Mouse (Mus musculus): Measurements from ENCODE around the gene Csrp2. TPM values are rescaled to one million over a fixed set of nuclear protein-coding genes. Genes with fewer than 3 reads are reported as not detected.

Gene Csrp2
- polyA plus RNA-seq, 1 experiment, result 36.9 TPM

DNA sequence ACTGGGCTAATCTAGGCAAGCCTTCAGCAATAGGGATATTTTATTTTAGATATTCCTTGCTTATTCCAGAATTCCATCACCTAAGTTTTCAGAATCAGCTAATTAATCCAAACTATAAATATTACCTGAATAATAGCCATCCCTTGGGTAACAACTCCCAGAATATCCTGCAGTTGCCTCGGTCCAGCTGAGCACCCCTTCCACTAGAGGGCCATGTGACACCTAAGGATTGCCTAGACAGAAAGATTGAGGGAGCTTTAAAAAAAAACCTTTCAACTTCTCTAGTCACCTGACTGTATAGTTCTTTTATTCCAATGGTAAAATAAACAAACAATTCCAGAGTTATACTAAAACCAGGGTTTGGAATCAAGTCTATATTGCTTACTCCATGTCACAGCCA lies 42.6 kb downstream of the Csrp2 start:
- H3K27ac ChIP-seq (ENCODE audit: control insufficient read depth, insufficient read depth, low read depth, low read length, poor library complexity), result no peak overlapping the region
- WGBS, result 37% methylated on average over 1 of the region's 1 CpGs
- H3K4me1 ChIP-seq (ENCODE audit: control insufficient read depth, insufficient read depth, low read length), result no peaks in the 10 kb centered on the region
- no peak overlapping the region for H3K4me3 ChIP-seq (replicated peaks; ENCODE audit: control insufficient read depth, low read depth, low read length)
- TF ChIP-seq POLR2A (IDR thresholded peaks at IDR 0.05; ENCODE audit: borderline replicate concordance, control insufficient read depth, low read depth, low read length), result no peak
- peak; percentile 25; the same call in 1 of the 2 replicates for TF ChIP-seq CTCF (IDR thresholded peaks at IDR 0.05; ENCODE audit: control insufficient read depth, insufficient read depth, low read length)

GRCm38 (mm10) chr10:110971044-110971443 lies 51.5 kb downstream of the Csrp2 start:
- no peak overlapping the region for H3K4me3 ChIP-seq (replicated peaks; ENCODE audit: control insufficient read depth, low read depth, low read length)
- 86% methylated on average over 3 of the region's 3 CpGs for WGBS
- TF ChIP-seq CTCF (IDR thresholded peaks at IDR 0.05; ENCODE audit: control insufficient read depth, insufficient read depth, low read length) (no peak), POLR2A (IDR thresholded peaks at IDR 0.05; ENCODE audit: borderline replicate concordance, control insufficient read depth, low read depth, low read length) (no peak)
- no peak overlapping the region for H3K27ac ChIP-seq (ENCODE audit: control insufficient read depth, insufficient read depth, low read depth, low read length, poor library complexity)
- no peaks in the 10 kb centered on the region for H3K4me1 ChIP-seq (ENCODE audit: control insufficient read depth, insufficient read depth, low read length)

DNA sequence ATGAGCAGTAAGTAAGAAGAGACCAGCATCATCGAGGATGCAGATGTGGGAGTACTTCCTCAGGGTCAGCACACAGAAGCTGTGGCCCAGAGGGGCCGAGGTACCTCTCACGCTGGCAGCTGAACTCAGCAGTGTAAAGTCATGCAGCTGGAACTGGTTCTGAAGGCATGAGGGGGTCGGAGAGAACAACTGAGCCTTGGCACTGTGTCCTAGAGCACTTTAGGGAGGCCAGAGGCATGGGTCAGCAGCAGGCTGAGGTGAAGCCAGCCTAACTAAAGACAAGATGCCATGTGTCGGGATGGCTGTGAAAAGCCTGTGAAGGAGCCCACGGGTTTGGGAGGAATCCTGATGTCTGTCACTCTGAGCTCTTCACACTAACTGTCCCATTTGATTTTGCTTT lies 51.9 kb downstream of the Csrp2 start:
- H3K4me1 ChIP-seq (ENCODE audit: control insufficient read depth, insufficient read depth, low read length), result no peaks in the 10 kb centered on the region
- H3K27ac ChIP-seq (ENCODE audit: control insufficient read depth, insufficient read depth, low read depth, low read length, poor library complexity), result no peak overlapping the region
- H3K4me3 ChIP-seq (replicated peaks; ENCODE audit: control insufficient read depth, low read depth, low read length), result no peak overlapping the region
- TF ChIP-seq POLR2A (IDR thresholded peaks at IDR 0.05; ENCODE audit: borderline replicate concordance, control insufficient read depth, low read depth, low read length) (no peak), CTCF (IDR thresholded peaks at IDR 0.05; ENCODE audit: control insufficient read depth, insufficient read depth, low read length) (no peak)
- WGBS, result 88% methylated on average over 6 of the region's 6 CpGs

DNA sequence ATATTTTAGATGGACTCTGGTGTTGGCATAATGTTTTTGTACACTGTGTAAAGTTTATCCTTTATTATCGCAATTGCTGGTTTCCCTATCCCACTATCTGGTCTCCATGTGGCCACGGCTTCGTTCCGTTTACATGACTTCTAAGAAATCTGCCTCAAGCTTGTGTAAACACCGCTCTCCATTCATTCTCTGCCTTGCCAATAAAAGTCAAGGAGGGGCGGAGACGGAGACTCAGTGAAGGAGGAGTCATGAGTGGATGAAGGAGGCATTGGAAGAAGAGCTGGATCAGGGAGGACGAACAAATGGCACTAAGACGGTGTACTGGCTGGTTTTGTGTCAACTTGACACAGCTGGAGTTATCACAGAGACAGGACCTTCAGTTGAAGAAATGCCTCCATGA lies 52.4 kb downstream of the Csrp2 start:
- Histone ChIP-seq H3K27ac (ENCODE audit: control insufficient read depth, insufficient read depth, low read depth, low read length, poor library complexity) (no peak overlapping the region), H3K4me1 (ENCODE audit: control insufficient read depth, insufficient read depth, low read length) (no peaks in the 10 kb centered on the region), H3K4me3 (replicated peaks; ENCODE audit: control insufficient read depth, low read depth, low read length) (no peak overlapping the region)
- WGBS, result 89% methylated on average over 9 of the region's 9 CpGs
- TF ChIP-seq POLR2A (IDR thresholded peaks at IDR 0.05; ENCODE audit: borderline replicate concordance, control insufficient read depth, low read depth, low read length), result no peak
- no peak for TF ChIP-seq CTCF (IDR thresholded peaks at IDR 0.05; ENCODE audit: control insufficient read depth, insufficient read depth, low read length)

GRCm38 (mm10) chr10:110974463-110974862 lies 54.9 kb downstream of the Csrp2 start:
- WGBS, result 66% methylated on average over 3 of the region's 3 CpGs
- Histone ChIP-seq H3K4me1 (ENCODE audit: control insufficient read depth, insufficient read depth, low read length) (no peaks in the 10 kb centered on the region), H3K4me3 (replicated peaks; ENCODE audit: control insufficient read depth, low read depth, low read length) (no peak overlapping the region), H3K27ac (ENCODE audit: control insufficient read depth, insufficient read depth, low read depth, low read length, poor library complexity) (no peak overlapping the region)
- TF ChIP-seq CTCF (IDR thresholded peaks at IDR 0.05; ENCODE audit: control insufficient read depth, insufficient read depth, low read length), result peak; percentile 50
- no peak for TF ChIP-seq POLR2A (IDR thresholded peaks at IDR 0.05; ENCODE audit: borderline replicate concordance, control insufficient read depth, low read depth, low read length)

DNA sequence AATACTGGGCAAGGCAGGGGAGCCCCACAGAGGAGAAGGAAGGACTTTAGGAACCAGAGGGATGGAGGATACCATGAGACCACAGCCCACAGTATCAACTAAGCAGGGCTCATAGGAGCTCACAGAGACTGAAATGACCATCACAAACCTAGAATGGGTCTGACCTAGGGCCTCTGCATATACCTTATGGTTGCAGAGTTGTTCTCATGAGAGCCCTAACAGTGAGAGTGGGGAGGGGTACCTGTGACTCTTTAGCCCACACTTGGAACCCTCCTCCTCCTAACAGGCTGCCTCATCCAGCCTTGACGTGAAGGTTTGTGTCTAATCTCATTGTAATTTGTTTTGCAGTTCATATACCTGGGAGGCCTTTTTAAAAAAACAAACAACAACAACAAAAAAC lies 55.3 kb downstream of the Csrp2 start:
- H3K4me1 ChIP-seq (ENCODE audit: control insufficient read depth, insufficient read depth, low read length), result no peaks in the 10 kb centered on the region
- no peak overlapping the region for H3K4me3 ChIP-seq (replicated peaks; ENCODE audit: control insufficient read depth, low read depth, low read length)
- 84% methylated on average over 1 of the region's 1 CpGs for WGBS
- no peak for TF ChIP-seq POLR2A (IDR thresholded peaks at IDR 0.05; ENCODE audit: borderline replicate concordance, control insufficient read depth, low read depth, low read length)
- TF ChIP-seq CTCF (IDR thresholded peaks at IDR 0.05; ENCODE audit: control insufficient read depth, insufficient read depth, low read length), result no peak
- no peak overlapping the region for H3K27ac ChIP-seq (ENCODE audit: control insufficient read depth, insufficient read depth, low read depth, low read length, poor library complexity)

DNA sequence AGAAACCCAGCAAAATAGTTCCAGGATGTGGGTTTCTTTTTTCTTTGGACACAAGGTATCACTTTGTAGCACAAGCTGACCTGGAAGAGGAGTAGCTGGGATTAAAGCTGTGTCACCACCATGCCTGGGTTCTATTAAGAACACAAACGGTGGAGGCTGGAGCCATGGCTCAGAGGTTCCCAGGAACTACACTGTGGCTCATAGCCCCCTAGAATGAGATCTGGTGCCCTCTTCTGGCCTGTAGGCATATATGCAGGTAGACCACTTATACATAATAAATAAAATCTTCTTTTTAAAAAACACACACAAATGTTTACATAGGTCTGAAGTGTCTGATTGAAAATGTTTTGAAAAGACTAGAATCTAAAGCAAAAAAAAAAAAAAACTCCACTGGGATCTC lies 56.5 kb downstream of the Csrp2 start:
- no peaks in the 10 kb centered on the region for H3K4me1 ChIP-seq (ENCODE audit: control insufficient read depth, insufficient read depth, low read length)
- no peak overlapping the region for H3K4me3 ChIP-seq (replicated peaks; ENCODE audit: control insufficient read depth, low read depth, low read length)
- WGBS, result 14% methylated on average over 1 of the region's 1 CpGs
- H3K27ac ChIP-seq (ENCODE audit: control insufficient read depth, insufficient read depth, low read depth, low read length, poor library complexity), result no peak overlapping the region
- TF ChIP-seq POLR2A (IDR thresholded peaks at IDR 0.05; ENCODE audit: borderline replicate concordance, control insufficient read depth, low read depth, low read length) (no peak), CTCF (IDR thresholded peaks at IDR 0.05; ENCODE audit: control insufficient read depth, insufficient read depth, low read length) (peak; percentile 55)

- Histone ChIP-seq H3K4me1 (ENCODE audit: control insufficient read depth, insufficient read depth, low read length) (no peaks in the 10 kb centered on the region), H3K4me3 (replicated peaks; ENCODE audit: control insufficient read depth, low read depth, low read length) (no peak overlapping the region), H3K27ac (ENCODE audit: control insufficient read depth, insufficient read depth, low read depth, low read length, poor library complexity) (no peak overlapping the region)
- WGBS, result 80% methylated on average over 2 of the region's 2 CpGs
- TF ChIP-seq CTCF (IDR thresholded peaks at IDR 0.05; ENCODE audit: control insufficient read depth, insufficient read depth, low read length) (no peak), POLR2A (IDR thresholded peaks at IDR 0.05; ENCODE audit: borderline replicate concordance, control insufficient read depth, low read depth, low read length) (no peak)
These were observed 57.8 kb downstream of the Csrp2 start for GRCm38 (mm10) chr10:110977379-110977778.

DNA sequence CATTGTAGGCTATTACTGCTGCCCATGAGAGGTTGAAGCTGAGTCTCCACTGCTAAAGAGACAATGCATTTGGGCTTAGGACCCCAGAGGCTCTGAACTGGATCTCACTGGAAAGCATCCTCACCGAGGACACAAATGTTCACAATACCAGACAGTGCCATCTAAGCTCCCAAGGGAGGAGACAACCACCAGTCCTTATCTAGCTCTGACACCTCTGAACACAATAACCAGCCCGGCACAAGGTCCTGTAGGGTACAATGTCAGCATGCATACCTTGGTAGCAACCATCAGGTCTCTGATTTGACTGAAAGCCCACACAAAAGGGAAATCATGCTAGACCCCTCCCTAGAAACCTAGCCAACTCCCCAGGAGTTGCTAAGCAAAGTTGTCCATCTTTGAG lies 59.8 kb downstream of the Csrp2 start:
- H3K4me1 ChIP-seq (ENCODE audit: control insufficient read depth, insufficient read depth, low read length), result no peaks in the 10 kb centered on the region
- H3K27ac ChIP-seq (ENCODE audit: control insufficient read depth, insufficient read depth, low read depth, low read length, poor library complexity), result no peak overlapping the region
- WGBS, result 55% methylated on average over 2 of the region's 2 CpGs
- TF ChIP-seq POLR2A (IDR thresholded peaks at IDR 0.05; ENCODE audit: borderline replicate concordance, control insufficient read depth, low read depth, low read length) (no peak), CTCF (IDR thresholded peaks at IDR 0.05; ENCODE audit: control insufficient read depth, insufficient read depth, low read length) (no peak)
- H3K4me3 ChIP-seq (replicated peaks; ENCODE audit: control insufficient read depth, low read depth, low read length), result no peak overlapping the region
